Mouse (Mus musculus): ENCODE results near the gene Pih1d1.
"Not testable (repeated sequence)": the region's sequence is repeated elsewhere in the genome, so short reads cannot be mapped to it uniquely, and the experiment has no call there.

Pih1d1 gene

DNA sequence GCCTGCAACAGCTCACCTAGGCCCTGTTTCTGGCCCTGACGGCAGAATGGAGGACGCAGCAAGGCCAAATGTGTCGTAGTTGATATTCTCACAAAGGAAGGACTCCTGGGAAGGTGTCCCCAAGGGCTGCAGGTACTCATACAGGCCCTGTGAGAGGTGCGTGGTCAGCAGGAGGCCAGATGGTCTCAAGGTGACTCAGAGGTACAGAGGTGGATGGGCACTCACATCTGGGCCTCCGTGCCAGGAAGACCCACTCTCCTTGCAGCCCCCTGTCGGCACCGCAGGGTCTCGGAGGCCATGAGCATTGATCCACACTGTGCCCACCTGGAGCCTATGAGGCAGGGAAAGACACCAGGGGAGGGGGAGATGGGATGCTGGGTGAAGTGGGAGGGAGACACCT, 8.6 kb upstream of the Pih1d1 start:
- in situ Hi-C loops (cut with MboI; ENCODE audit: low sequenced_read_pairs), result no loop called here

DNA sequence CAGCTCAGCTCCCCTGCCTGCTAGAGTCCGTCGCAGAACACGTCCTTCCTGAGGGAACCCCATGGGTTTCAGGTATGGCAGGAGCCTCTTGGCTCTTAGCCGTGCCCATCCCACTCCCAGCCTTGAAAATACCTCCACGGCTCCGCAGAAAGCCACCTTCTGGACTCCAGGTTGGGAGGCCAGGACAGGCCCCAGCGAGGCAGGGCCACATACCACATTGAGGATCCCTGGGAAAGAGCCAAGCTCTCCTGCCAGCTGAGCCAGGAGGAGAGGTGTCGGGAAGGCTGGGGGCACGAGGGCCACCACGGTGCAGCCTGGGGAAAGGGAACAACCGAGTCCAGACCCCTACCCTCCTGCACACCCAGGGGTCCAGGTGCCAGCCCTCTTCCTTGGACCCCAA, 6.8 kb upstream of the Pih1d1 start:
- in situ Hi-C loops (cut with MboI; ENCODE audit: low sequenced_read_pairs), result no loop called here

DNA sequence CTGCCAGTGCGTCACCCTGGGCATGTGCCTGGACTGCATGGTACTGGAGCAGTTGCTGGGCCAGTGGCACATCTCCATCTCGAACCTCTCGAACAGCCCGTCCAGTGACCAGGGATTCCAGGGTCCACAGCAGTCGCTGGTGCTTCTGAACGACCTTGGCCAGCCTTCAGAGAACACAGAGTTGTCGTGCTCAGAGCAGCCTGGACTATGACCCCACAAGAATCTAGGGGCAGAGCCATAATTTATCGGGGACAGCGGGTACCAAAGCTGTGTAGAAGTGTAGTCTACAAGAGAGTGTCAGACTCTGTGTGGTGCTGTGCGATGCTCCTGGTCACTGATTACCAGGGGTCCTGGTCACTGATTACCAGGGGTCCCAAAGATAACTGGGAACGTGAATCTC, 6.2 kb upstream of the Pih1d1 start:
- in situ Hi-C loops (cut with MboI; ENCODE audit: low sequenced_read_pairs), result no loop called here

DNA sequence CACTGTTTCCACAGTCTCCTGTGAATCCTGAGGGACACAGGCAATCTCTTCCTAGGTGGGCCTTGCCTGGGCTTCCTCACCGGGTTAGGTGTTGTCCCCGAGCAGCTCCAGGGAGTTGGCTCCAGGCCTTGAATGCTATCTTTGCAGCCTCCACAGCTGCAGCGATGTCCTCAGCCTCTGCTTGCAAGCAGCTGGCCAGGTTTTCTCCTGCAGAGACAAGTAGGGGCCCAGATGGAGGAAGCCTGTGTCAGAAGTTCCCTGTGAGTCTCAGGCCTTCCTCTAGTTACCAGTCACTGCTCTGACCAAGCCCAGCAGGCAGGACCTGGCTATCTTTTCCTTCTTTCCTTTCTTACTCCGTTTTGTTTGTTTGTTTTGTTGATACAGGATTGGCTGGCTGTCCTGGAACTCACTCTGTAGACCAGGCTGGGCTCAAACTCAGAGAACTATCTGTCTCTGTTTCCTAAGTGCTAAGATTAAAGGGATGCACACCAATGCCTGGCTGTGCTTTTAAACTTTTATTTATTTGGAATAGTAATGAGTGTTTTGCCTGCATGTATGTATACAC, 5.5 kb upstream of the Pih1d1 start:
- in situ Hi-C loops (cut with MboI; ENCODE audit: low sequenced_read_pairs), result no loop called here

DNA sequence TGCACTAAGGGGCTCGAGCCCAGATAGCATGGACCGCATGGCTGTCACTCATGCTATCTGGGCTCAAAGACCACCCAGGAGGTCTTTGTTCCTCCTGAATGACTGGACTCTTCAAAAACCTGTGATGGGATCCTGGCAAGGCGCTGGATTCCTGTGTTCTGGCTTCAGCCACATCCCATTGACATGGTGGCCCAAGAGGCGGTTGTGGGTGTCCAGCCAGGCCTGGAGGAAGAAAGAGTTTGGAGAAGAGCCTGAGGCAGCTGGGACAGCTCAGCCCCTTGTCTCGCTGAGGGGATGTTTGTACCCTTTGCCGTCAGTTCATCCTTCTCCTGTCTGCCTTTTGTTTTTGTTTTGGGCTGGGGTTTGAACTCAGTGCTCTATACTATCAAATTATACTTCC, 4.6 kb upstream of the Pih1d1 start:
- in situ Hi-C loops (cut with MboI; ENCODE audit: low sequenced_read_pairs), result no loop called here

DNA sequence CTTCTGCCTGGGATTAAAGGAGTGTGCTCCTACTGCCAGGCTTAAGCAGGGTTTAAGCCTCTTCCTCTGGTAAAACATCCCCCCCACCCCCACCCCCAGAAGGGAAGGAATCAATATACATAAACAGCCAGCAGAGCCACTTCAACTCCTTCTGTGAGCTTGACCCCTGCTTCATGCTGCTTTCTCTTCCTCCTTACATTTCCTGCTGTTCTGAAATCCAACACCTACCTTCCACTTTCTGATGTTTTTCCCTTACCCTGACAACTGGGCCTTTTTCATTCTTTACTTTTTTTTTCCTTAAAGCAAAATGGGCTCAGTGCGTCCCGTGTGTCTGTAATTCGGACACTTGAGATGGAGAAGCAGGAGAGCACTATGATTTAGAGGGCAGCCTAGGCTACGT, 3.8 kb upstream of the Pih1d1 start:
- in situ Hi-C loops (cut with MboI; ENCODE audit: low sequenced_read_pairs), result no loop called here

DNA sequence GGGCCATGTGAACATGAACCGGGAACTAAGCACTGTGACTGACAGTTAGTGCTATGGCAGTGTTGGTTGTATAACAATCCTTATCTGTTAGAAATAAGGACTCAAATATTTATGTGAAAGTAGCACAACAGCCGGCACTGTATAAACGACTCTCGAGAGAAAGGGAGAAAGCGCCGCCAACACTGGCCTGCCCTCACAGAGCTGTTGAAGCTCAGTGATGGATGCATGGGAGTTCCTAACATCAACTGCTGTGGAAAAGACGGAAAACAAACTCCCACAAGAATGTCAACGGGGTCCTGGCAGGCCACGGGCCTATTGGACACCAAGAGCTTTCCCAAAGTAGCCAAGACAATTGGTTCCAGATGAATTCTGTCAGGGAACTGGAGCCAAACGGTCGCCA, 2.8 kb upstream of the Pih1d1 start:
- in situ Hi-C loops (cut with MboI; ENCODE audit: low sequenced_read_pairs), result no loop called here

DNA sequence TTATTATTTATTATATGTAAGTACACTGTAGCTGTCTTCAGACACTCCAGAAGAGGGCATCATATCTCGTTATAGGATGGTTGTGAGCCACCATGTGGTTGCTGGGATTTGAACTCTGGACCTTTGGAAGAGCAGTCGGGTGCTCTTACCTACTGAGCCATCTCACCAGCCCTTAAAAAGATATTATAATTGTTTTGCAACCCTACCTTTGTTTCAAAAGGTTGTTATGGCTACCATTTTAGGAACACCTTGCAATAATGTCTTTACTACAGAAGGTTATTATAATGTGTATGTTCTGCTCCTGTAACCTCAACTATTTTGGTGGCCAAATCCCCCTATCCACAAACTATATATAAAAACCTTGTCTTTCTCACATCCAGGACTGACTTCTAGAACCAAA, 1.1 kb upstream of the Pih1d1 start:
- in situ Hi-C loops (cut with MboI; ENCODE audit: low sequenced_read_pairs), result not testable (repeated sequence)

DNA sequence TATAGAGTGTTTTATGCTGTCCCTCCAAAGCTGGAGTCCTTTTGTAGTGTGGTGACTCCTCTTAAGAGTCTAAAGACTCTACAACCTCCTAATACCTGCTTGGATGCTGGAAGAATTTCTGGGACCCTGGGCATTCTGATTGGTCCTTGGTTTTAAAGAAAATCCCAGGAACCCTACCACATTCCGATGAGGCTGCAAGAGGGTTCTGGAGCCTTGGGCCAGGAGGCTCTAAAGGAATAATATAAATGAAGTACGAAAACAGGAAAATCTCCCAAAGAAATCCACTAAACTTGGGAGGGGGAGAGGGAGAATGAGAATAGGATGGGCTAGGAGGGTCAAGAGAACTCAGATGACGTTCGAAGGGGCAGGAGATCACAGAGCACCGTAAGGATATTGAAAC, 517 bp upstream of the Pih1d1 start:
- in situ Hi-C loops (cut with MboI; ENCODE audit: low sequenced_read_pairs), result no loop called here

DNA sequence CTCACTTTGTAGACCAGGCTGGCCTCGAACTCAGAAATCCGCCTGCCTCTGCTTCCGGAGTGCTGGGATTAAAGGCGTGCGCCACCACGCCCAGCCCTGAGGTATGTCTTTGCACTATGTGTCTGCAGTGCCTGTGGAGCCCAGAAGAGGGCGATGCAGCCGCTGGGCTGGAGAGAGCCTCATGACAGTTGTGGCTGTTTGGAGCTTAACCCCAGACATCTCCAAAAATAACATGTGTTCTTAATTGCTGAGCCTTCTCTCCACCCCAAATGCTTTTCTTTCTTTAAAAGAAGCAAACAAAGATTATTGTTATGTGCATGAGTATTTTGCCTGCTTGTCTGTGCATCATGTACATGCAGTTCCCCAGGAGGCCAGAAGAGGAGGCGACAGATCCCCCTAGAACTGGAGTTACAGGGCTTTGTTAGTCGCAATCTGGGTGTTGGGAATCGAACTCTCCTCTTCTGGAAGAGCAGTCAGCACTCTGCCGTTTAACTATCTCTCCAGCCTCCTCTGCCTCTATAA, 951 bp downstream of the Pih1d1 start:
- in situ Hi-C loops (cut with MboI; ENCODE audit: low sequenced_read_pairs), result loop anchor here (5.0 kb wide), 1 partner anchor 37 kb away; no protein-coding TSS in a partner anchor

DNA sequence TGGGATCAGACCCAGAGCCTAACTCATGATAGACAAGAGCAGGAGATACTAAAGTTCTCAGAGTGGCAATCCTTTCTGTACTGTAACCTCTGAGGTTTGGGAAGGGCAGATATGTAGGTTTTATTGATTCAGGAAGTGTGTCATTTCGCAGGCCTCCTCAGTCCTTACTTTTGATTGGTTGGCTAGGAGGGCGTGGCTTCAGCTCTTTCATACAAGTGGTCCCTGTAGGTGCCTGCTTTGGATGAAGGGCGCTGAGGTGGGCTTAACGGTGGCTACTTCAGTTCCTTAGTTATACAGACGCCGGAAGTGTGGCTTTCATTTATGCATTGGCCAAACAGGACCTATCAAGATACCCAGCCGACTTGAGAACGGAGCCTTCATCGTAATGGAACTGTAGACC, 1.5 kb downstream of the Pih1d1 start:
- in situ Hi-C loops (cut with MboI; ENCODE audit: low sequenced_read_pairs), result loop anchor here (5.0 kb wide), 1 partner anchor 37 kb away; no protein-coding TSS in a partner anchor

DNA sequence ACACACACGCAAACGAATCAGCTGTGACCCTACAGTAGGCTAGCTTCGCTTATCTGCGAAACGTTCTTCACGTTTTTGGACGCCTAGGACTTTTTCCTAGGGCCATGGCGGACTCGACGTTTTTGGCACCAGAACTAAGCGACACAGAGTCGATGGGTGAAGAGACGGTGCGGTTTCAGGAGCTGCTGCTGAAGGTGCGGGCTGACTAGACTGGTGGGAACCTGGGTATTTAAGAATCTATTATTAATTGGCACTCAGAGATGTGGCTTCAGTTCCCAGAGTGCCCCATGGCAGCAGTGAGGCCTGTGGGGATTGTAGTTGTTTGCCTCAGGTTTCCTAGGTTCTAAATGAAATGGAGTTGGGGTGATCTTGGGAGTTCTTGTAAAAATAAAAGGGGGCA, 2.1 kb downstream of the Pih1d1 start:
- in situ Hi-C loops (cut with MboI; ENCODE audit: low sequenced_read_pairs), result loop anchor here (5.0 kb wide), 1 partner anchor 36 kb away; no protein-coding TSS in a partner anchor

DNA sequence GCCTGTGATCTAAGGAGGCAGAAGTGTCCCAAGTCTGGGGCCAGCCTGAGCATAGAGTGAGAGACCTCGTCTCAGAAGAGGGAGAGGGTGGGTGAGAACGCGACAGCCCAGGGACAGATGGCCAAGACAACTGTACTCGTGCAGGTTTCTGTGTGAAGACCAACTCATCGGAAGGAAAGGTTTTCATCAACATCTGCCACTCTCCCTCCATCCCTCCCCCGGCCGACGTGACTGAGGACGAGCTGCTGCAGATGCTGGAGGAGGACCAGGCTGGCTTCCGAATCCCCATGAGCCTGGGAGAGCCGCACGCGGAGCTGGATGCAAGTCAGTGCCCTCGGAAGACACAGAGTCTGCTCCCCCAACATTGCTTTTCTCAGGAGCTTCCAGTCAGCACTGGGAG, 3.4 kb downstream of the Pih1d1 start:
- in situ Hi-C loops (cut with MboI; ENCODE audit: low sequenced_read_pairs), result loop anchor here (5.0 kb wide), 1 partner anchor 35 kb away; no protein-coding TSS in a partner anchor

DNA sequence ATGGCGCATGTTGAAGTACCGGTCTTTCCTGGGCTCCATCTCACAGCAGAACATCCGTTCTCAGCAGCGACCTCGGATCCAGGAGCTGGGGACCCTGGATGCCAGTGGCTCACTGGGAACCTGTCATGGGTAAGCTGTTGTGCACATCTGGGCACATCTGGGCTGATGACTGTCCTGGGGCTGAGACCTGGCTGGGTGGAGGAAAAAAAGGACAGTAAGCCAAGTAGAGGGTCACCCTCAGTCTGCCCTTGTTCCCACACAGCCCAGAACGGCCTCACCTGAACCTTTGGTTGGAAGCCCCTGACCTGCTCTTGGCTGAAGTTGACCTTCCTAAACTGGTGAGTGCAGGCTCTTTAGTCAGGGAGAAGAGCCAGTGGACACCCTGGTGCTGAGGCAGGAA, 4.9 kb downstream of the Pih1d1 start:
- in situ Hi-C loops (cut with MboI; ENCODE audit: low sequenced_read_pairs), result loop anchor here (5.0 kb wide), 1 partner anchor 33 kb away; no protein-coding TSS in a partner anchor

DNA sequence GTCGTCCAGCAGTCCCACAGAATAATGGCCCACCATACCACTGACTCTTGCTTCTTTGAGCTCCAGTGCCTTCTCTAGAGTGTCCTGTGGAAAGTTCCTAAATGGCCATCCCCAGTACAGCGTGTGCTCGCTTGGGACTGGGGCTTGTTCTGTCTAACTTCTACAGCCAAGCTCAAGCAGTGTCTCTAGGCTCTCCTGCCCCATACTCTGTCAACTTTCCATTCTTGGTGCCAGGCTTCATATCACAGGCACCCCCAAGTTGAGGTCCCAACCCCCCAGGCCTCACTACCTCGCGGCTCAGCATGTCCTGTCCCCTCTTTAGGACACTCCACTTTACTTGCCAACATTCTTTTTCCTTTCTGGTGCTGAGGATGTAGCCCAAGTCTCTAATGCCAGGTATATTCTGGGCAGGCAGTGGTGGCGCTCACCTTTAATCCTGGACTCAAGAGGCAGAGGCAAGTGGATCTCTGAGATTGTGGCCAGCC, 6.3 kb downstream of the Pih1d1 start:
- in situ Hi-C loops (cut with MboI; ENCODE audit: low sequenced_read_pairs), result no loop called here

DNA sequence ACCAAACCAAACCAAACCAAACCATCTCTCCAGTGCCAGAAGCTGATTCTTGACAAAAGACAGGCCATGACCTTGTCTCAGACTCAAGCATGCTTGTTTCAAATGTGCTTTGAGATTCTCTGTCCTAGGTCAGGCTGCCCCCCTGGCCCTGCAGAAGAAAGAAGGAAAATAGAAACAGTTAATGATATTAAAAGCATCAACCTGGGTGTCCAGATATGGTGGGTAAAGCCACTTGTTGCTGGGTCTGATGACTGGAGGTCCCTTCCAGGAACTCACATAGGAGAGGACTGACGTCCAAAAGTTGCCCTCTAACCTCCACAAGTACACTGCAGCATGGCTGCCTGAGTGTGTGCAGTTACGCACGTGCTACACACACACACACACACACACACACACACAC, 6.8 kb downstream of the Pih1d1 start:
- in situ Hi-C loops (cut with MboI; ENCODE audit: low sequenced_read_pairs), result no loop called here

DNA sequence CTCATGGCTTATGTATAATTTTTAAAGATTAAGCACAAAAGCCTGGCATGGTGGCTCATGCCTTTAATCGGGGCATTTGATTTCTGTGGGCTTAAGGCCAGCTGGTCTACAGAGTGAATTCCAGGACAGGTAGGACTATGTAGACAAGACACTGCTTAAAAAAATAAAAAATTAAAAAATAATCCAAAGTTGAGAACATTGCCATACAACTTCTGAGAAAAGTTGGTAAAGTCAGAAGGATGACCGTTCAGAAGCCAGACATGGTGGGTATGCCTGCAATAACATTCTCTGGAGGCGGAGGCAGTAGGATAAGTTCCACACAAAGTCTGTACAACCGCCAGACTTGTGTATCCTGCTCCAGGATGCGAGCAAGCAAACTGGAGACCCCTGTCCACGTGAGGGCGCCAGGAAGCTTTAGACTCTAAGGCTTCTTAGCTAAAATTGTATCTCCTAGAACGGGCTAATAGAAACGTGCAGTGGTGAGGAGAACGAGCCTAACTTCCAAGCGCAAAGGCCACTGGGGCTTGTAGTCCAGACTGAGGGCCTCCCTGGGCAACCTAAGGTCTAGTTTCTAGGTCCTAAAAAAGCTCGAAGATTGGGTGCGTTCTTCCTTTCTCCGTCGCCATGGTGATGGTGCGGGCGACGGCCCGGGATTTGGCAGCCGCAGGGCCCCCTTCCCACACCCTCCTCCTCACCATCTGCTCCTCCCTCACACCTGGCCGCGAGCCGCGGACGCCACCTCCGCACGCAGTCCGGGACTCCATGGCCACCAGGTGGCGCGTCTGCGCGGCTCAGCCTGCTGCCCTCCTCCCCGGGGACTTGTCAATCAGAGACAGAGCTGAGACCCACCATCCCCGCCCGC, 7.7 kb downstream of the Pih1d1 start:
- in situ Hi-C loops (cut with MboI; ENCODE audit: low sequenced_read_pairs), result no loop called here

DNA sequence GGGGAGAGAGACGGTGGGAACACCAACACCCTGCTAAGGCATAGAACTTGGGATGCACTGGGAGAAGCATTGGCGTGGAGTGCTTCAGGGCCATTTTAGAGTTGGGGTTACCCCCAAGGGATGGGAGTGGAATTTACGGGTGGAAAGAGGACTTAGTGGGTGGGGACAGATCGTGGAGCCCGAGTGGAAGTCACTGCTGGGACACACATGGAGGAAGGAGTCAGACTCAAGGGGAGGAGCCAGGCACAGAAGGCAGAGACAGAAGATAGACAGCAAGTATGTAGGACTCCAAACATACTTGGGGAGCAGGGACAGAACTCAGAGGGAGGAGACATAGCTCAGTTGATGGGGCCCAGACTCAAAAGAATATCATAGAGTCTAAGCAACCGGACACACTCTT, 8.4 kb downstream of the Pih1d1 start:
- in situ Hi-C loops (cut with MboI; ENCODE audit: low sequenced_read_pairs), result no loop called here

DNA sequence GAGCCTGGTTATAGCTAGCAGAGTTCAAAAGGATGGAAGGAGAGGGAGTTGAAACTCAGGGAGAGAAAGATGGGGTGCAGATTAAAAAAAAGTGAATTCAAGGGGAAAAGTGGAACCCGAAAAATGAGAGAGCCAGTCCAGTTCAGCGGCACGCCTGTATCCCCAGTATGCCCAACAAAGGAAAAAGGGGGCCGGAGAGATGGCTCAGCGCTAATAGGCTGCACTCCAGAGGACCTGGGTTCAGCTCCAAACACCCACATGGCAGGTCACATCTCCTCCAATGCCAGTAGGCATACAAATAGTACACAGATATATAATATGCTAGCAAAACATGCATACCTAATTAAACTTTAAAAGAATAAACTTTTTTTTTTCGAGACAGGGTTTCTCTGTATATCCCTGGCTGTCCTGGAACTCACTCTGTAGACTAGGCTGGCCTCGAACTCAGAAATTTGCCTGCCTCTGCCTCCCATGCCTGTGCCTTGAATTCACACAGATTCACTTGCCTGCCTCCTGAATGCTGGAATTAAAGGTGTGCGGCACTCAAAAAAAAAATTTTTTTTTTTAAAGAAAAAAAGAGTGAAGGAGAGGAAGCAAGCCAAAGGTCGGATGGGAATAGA, 9.0 kb downstream of the Pih1d1 start:
- in situ Hi-C loops (cut with MboI; ENCODE audit: low sequenced_read_pairs), result no loop called here

DNA sequence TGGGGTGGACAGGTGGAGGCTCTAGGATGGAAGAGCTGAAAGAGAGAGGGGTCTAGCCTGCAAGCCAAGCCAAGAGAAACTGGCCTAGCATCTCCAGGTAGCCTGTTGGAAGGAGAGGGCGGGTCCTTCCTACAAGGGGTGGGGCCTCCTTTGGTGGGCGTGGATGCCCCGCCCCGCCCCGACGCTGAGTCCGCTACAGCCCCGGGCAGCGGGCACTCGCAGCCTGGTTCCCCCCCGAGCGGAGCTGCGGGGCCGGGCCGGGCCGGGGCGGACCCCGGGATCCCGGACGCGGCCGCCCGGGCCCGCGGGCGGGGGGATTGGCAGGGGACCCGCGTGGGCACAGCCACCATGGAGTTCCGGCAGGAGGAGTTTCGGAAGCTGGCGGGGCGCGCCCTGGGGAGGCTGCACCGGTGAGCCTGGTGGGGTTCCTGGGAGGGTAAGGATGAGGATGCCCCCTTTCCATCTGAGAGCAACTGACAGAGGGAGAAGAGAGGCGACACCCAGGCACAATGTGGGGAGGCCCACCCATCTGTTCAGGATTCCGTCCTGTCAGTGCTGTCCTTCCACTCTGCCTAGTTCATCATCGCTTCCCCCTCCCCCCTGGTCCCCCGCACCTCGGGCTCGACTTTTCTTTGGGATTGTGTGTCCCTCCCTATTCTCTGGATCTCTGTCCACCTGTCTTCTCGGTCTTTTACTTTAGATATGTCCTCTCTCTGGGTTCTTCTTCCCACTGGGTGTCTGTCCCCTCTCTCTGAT, 9.8 kb downstream of the Pih1d1 start, which contains the start of gene Slc17a7:
Gene Slc17a7 (plus strand): TSS at position 215 of the 756 bp plus-strand sequence.
- in situ Hi-C loops (cut with MboI; ENCODE audit: low sequenced_read_pairs), result no loop called here

DNA sequence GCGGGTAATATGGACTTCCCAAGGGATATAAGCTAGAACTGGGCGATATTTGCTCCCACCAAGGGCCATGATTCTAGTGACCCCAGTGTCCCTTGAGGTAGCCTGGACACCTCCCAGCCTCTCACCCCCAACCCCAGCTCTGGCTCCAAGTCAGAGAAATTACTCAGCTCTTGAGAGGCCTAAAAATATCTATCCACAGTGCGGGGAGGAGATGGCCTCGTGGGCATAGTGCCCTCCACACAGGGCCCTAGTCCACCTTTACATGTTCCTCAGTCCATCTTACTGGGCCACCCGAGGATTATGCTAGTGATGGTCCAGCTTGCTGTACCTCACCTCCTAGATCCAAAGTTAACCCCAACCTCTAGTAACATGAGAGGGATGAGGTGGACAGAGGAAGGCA, 10.7 kb downstream of the Pih1d1 start:
- in situ Hi-C loops (cut with MboI; ENCODE audit: low sequenced_read_pairs), result no loop called here
